ENCODE assay signal across 15 mouse cellular contexts in genomic region chr2:180234353-180234752, GRCm38 (mm10). TPM values are rescaled to one million over a fixed set of nuclear protein-coding genes. Genes with fewer than 3 reads are reported as not detected.
DNase-seq lines count a peak whose midpoint lies in the region; ATAC-seq and TF ChIP-seq lines count a peak whose summit lies in the region.
"Had no signal": no experiment of that assay in that cellular context is flagged by ENCODE, and none has a peak within 500 bp of the region (broad histone marks: within the 10 kb centered on the region; RNA-seq: fewer than 3 reads in every experiment).

No protein-coding gene starts in this region.

- no peak for DNase-seq in heart, postnatal 36 days
- DNase-seq in liver, embryonic 13.5 days = no peak
- DNase-seq in liver = no peak
- no peak for DNase-seq in T-cell, adult 2 months (ENCODE audit: low spot score)
- no peak for DNase-seq in cerebellum, adult 9-11 months
- DNase-seq: adrenal gland, adult 2 months; kidney, adult 11 months; right cerebral cortex, postnatal 4 days; thymus, adult 2 months had no signal

- no peaks in the 10 kb centered on the region for H3K9me3 ChIP-seq in heart, embryonic 11.5 days (replicated peaks; ENCODE audit: control insufficient read depth, low read length)
- no peaks in the 10 kb centered on the region for H3K9me3 ChIP-seq in liver, embryonic 13.5 days (replicated peaks)
- H3K9me3 ChIP-seq in embryonic facial prominence, embryonic 15.5 days (replicated peaks) = no peaks in the 10 kb centered on the region
- H3K9me3 ChIP-seq: forebrain, embryonic 13.5 days had no signal

- no peak for TF ChIP-seq CTCF in small intestine, adult 2 months (IDR thresholded peaks at IDR 0.05; ENCODE audit: extremely low read depth, insufficient read length, insufficient replicate concordance, low read depth, low read length)

- no peak overlapping the region for H3K9ac ChIP-seq in heart, embryonic 11.5 days (ENCODE audit: low read depth, low read length)
- H3K9ac ChIP-seq in liver, embryonic 13.5 days = no peak overlapping the region
- H3K9ac ChIP-seq in embryonic facial prominence, embryonic 15.5 days = no peak overlapping the region
- H3K9ac ChIP-seq: forebrain, embryonic 13.5 days had no signal

- 82% methylated on average over 8 of the region's 8 CpGs for WGBS in heart, embryonic 11.5 days (ENCODE audit: insufficient replicate concordance)
- 90% methylated on average over 8 of the region's 8 CpGs for WGBS in liver, embryonic 13.5 days (ENCODE audit: insufficient replicate concordance)
- WGBS in embryonic facial prominence, embryonic 15.5 days = 76% methylated on average over 8 of the region's 8 CpGs
- WGBS in small intestine, adult 2 months = 86% methylated on average over 8 of the region's 8 CpGs

- H3K27ac ChIP-seq in heart, embryonic 11.5 days (ENCODE audit: low read depth, low read length) = peak overlapping the region; percentile 82
- H3K27ac ChIP-seq in liver, embryonic 13.5 days = peak overlapping the region; percentile 93; the same call in 1 of the 2 replicates
- peak overlapping the region; percentile 76; the same call in 1 of the 2 replicates for H3K27ac ChIP-seq in embryonic facial prominence, embryonic 15.5 days (replicated peaks)
- 0 out of 2 replicates have a peak overlapping the region, but pooled peaks have one; percentile 21 for H3K27ac ChIP-seq in small intestine, adult 2 months (ENCODE audit: insufficient read depth, low read depth, low read length)
- H3K27ac ChIP-seq: forebrain, embryonic 13.5 days had no signal

- H3K4me2 ChIP-seq in heart, embryonic 11.5 days = no peak overlapping the region; the same call in 1 of the 2 replicates
- no peak overlapping the region; the same call in 1 of the 2 replicates for H3K4me2 ChIP-seq in liver, embryonic 13.5 days
- no peak overlapping the region for H3K4me2 ChIP-seq in embryonic facial prominence, embryonic 15.5 days (replicated peaks)
- H3K4me2 ChIP-seq: forebrain, embryonic 13.5 days had no signal

- no peak for ATAC-seq in heart, embryonic 11.5 days (replicated peaks; ENCODE audit: insufficient number of reproducible peaks, low FRiP score, low TSS enrichment)
- no peak for ATAC-seq in liver, embryonic 13.5 days (ENCODE audit: low read depth)
- ATAC-seq in embryonic facial prominence, embryonic 15.5 days (ENCODE audit: insufficient number of reproducible peaks, low FRiP score, low TSS enrichment, low read depth) = no peak
- ATAC-seq: forebrain, embryonic 13.5 days had no signal

- H3K4me1 ChIP-seq in heart, embryonic 11.5 days (ENCODE audit: control insufficient read depth, insufficient read depth, low read length) = peaks cover 29% of the 10 kb centered on the region
- H3K4me1 ChIP-seq in liver, embryonic 13.5 days (replicated peaks) = peaks cover 62% of the 10 kb centered on the region
- H3K4me1 ChIP-seq in embryonic facial prominence, embryonic 15.5 days = peaks cover 28% of the 10 kb centered on the region
- peaks cover 2% of the 10 kb centered on the region for H3K4me1 ChIP-seq in small intestine, adult 2 months (ENCODE audit: control insufficient read depth, insufficient read depth, insufficient read length, low read length)

- no peak for TF ChIP-seq POLR2A in small intestine, adult 2 months (IDR thresholded peaks at IDR 0.05; ENCODE audit: low read depth, low read length)

- no peaks in the 10 kb centered on the region for H3K36me3 ChIP-seq in heart, embryonic 11.5 days (ENCODE audit: control insufficient read depth, insufficient read depth, low read length)
- no peaks in the 10 kb centered on the region for H3K36me3 ChIP-seq in liver, embryonic 13.5 days
- H3K36me3 ChIP-seq in embryonic facial prominence, embryonic 15.5 days = no peaks in the 10 kb centered on the region
- no peaks in the 10 kb centered on the region for H3K36me3 ChIP-seq in small intestine, adult 2 months (ENCODE audit: control insufficient read depth, insufficient read depth, low read length)

- H3K27me3 ChIP-seq in heart, embryonic 11.5 days (ENCODE audit: control insufficient read depth, insufficient read depth, low read length) = no peaks in the 10 kb centered on the region
- no peaks in the 10 kb centered on the region for H3K27me3 ChIP-seq in liver, embryonic 13.5 days
- H3K27me3 ChIP-seq in embryonic facial prominence, embryonic 15.5 days = no peaks in the 10 kb centered on the region
- no peaks in the 10 kb centered on the region for H3K27me3 ChIP-seq in small intestine, adult 2 months (ENCODE audit: control insufficient read depth, insufficient read depth, low read length)
- H3K27me3 ChIP-seq: forebrain, embryonic 13.5 days had no signal

- intact Hi-C loops in heart, postnatal 36 days (cut with DNase I) = no loop called here

- no peak overlapping the region for H3K4me3 ChIP-seq in heart, embryonic 11.5 days (ENCODE audit: low read depth, low read length)
- H3K4me3 ChIP-seq in liver, embryonic 13.5 days (replicated peaks) = no peak overlapping the region
- no peak overlapping the region for H3K4me3 ChIP-seq in embryonic facial prominence, embryonic 15.5 days (replicated peaks)
- H3K4me3 ChIP-seq in small intestine, adult 2 months (ENCODE audit: low read depth, low read length) = no peak overlapping the region
- H3K4me3 ChIP-seq: forebrain, embryonic 13.5 days had no signal

RNA-seq across cellular contexts. Expression of gene Lama5, which starts 8.7 kb away (rescaled TPM):
- polyA plus RNA-seq in heart, embryonic 11.5 days (2014; fragmentation: Nextera tagmentation; extraction: Ambion mirVana) = 24.0 and 27.5 TPM in 2 replicates
- total RNA-seq in heart, postnatal 36 days (2021) = 10 to 100 TPM; 70.7 to 76.3 TPM
- 1.5 and 1.9 TPM in 2 replicates for polyA plus RNA-seq in liver, embryonic 13.5 days (2015; fragmentation: Nextera tagmentation; extraction: Ambion mirVana)
- 28.0 and 37.2 TPM in 2 replicates for polyA plus RNA-seq in embryonic facial prominence, embryonic 15.5 days (2015; fragmentation: Nextera tagmentation; extraction: Ambion mirVana)
- 36.0 and 41.7 TPM in 2 replicates for polyA plus RNA-seq in small intestine, adult 2 months (2012; rRNA removed)

RNA-seq across cellular contexts. Expression of gene Rps21, which starts 22.8 kb away (rescaled TPM):
- polyA plus RNA-seq in heart, embryonic 11.5 days (2014; fragmentation: Nextera tagmentation; extraction: Ambion mirVana) = 347 and 390 TPM in 2 replicates
- total RNA-seq in heart, postnatal 36 days (2021) = 100 to 1,000 TPM; 500 to 574 TPM
- polyA plus RNA-seq in liver, embryonic 13.5 days (2015; fragmentation: Nextera tagmentation; extraction: Ambion mirVana) = 525 and 552 TPM in 2 replicates
- 599 and 606 TPM in 2 replicates for polyA plus RNA-seq in embryonic facial prominence, embryonic 15.5 days (2015; fragmentation: Nextera tagmentation; extraction: Ambion mirVana)
- polyA plus RNA-seq in small intestine, adult 2 months (2012; rRNA removed) = 2,052 and 2,413 TPM in 2 replicates

RNA-seq across cellular contexts. Expression of gene Cables2, which starts 38.9 kb away (rescaled TPM):
- polyA plus RNA-seq in heart, embryonic 11.5 days (2014; fragmentation: Nextera tagmentation; extraction: Ambion mirVana) = 11.8 TPM in 2 replicates
- 10 to 100 TPM; 11.2 to 13.5 TPM for total RNA-seq in heart, postnatal 36 days (2021)
- polyA plus RNA-seq in liver, embryonic 13.5 days (2015; fragmentation: Nextera tagmentation; extraction: Ambion mirVana) = 4.2 and 4.4 TPM in 2 replicates
- 13.5 and 14.2 TPM in 2 replicates for polyA plus RNA-seq in embryonic facial prominence, embryonic 15.5 days (2015; fragmentation: Nextera tagmentation; extraction: Ambion mirVana)
- 15.3 and 32.0 TPM in 2 replicates for polyA plus RNA-seq in small intestine, adult 2 months (2012; rRNA removed)

RNA-seq across cellular contexts. Expression of gene Rbbp8nl, which starts 55.3 kb away (rescaled TPM):
- 0.10 TPM in 1 of 2 replicates, not detected in the other for polyA plus RNA-seq in heart, embryonic 11.5 days (2014; fragmentation: Nextera tagmentation; extraction: Ambion mirVana)
- total RNA-seq in heart, postnatal 36 days (2021) = not detected
- not detected in 2 replicates for polyA plus RNA-seq in liver, embryonic 13.5 days (2015; fragmentation: Nextera tagmentation; extraction: Ambion mirVana)
- 1.5 and 1.8 TPM in 2 replicates for polyA plus RNA-seq in embryonic facial prominence, embryonic 15.5 days (2015; fragmentation: Nextera tagmentation; extraction: Ambion mirVana)
- polyA plus RNA-seq in small intestine, adult 2 months (2012; rRNA removed) = 1.2 and 1.6 TPM in 2 replicates
- total RNA-seq: adrenal gland, adult 2 months; gastrocnemius, postnatal 4 days; layer of hippocampus, postnatal 25 days had no signal
- polyA plus RNA-seq: adrenal gland, adult 2 months; forebrain, embryonic 13.5 days had no signal

Comparison
In these comparisons a context has a peak if more than half of its experiments do, and no peak if none do; other contexts are left out.
1. H3K27ac ChIP-seq: peak in every context shown above with its lines; median percentile 93 in liver, embryonic 13.5 days; 82 in heart, embryonic 11.5 days; 76 in embryonic facial prominence, embryonic 15.5 days; 21 in small intestine, adult 2 months.